Mouse (Mus musculus) CH12.LX (cell line): ENCODE results near the gene Slc44a3.

Experiments
- CTCF ChIP-seq, 2 experiments: IDR thresholded peaks in 1 of 2; conservative IDR thresholded peaks in 1 of 2; 2 replicates each; pipeline ENCODE4 v1.5.1; 2011 to 2012; ENCODE audit warnings: low read depth in 2 of 2, low read length in 2 of 2, improper control_type of control experiment in 1 of 2, inconsistent platforms in 1 of 2, mild to moderate bottlenecking in 1 of 2, moderate library complexity in 1 of 2
- E2F4 ChIP-seq: IDR thresholded peaks from 2 replicates; pipeline ENCODE4 v1.6.1; 2011; ENCODE audit warnings: low read depth, low read length, improper control_type of control experiment; ENCODE audit not compliant: insufficient replicate concordance
- JUND ChIP-seq: conservative IDR thresholded peaks from 2 replicates; pipeline ENCODE4 v1.6.1; 2011; ENCODE audit warnings: low read depth, low read length, improper control_type of control experiment
- MAFK ChIP-seq: IDR thresholded peaks from 2 replicates; pipeline ENCODE4 v1.6.1; 2011; ENCODE audit warnings: low read length, improper control_type of control experiment; ENCODE audit not compliant: insufficient replicate concordance
- POLR2A ChIP-seq: IDR thresholded peaks from 2 replicates; pipeline ENCODE4 v1.6.1; 2011; ENCODE audit warnings: low read depth, mild to moderate bottlenecking, improper control_type of control experiment, low read length
- POLR2AphosphoS2 ChIP-seq: IDR thresholded peaks from 2 replicates; pipeline ENCODE4 v1.6.1; 2011; ENCODE audit warnings: low read depth, low read length, improper control_type of control experiment
- RAD21 ChIP-seq: IDR thresholded peaks from 2 replicates; pipeline ENCODE4 v1.6.1; 2011; ENCODE audit warnings: low read depth, mild to moderate bottlenecking, low read length, improper control_type of control experiment, moderate library complexity
- TCF12 ChIP-seq: IDR thresholded peaks from 2 replicates; pipeline ENCODE4 v1.6.1; 2014; ENCODE audit warnings: low read depth, mild to moderate bottlenecking, inconsistent platforms, low read length, improper control_type of control experiment
- UBTF ChIP-seq: IDR thresholded peaks from 2 replicates; pipeline ENCODE4 v1.6.1; 2012; ENCODE audit warnings: low read depth, mild to moderate bottlenecking, inconsistent platforms, low read length, improper control_type of control experiment, moderate library complexity
- USF2 ChIP-seq: conservative IDR thresholded peaks from 2 replicates; pipeline ENCODE4 v1.6.1; 2011; ENCODE audit warnings: low read depth, low read length, improper control_type of control experiment
- ZC3H11A ChIP-seq: IDR thresholded peaks from 2 replicates; pipeline ENCODE4 v1.6.1; 2012; ENCODE audit warnings: low read depth, mild to moderate bottlenecking, inconsistent platforms, low read length, improper control_type of control experiment
- ZNF384 ChIP-seq: IDR thresholded peaks from 2 replicates; pipeline ENCODE4 v1.6.1; 2012; ENCODE audit warnings: low read depth, low read length, improper control_type of control experiment, inconsistent platforms

DNA sequence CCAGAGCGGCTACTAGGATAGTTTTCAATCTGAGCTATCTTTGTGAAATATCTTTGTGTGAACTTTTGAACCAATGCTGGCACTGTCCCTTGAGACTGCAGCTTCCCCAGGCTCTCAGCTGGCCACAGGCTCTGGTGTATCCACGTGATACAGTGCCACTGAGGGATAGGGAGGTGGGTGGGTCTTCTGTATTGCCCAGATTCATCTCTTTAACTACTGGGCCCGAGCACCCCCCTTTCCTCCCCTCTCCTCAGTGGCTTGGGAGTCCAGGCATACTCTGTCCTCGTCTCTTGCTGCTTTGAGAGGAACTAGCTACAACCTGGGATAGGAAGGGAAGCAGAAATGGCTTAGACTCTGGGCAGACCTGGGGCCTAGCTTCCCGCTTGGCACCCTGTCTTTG is 96.9 kb downstream of the Slc44a3 start:
- TF ChIP-seq JUND, result no peak
- TF ChIP-seq CTCF (conservative IDR thresholded peaks at IDR 0.05 in 1 of 2, IDR thresholded peaks at IDR 0.05 in 1 of 2; ENCODE audit: low read depth in 2 of 2, low read length in 2 of 2), result no peak
- no peak for TF ChIP-seq USF2
- no peak for TF ChIP-seq TCF12
- TF ChIP-seq POLR2AphosphoS2, result no peak
- TF ChIP-seq MAFK, result no peak
- TF ChIP-seq ZNF384, result no peak
- TF ChIP-seq ZC3H11A, result no peak
- TF ChIP-seq POLR2A, result no peak
- no peak for TF ChIP-seq RAD21
- no peak for TF ChIP-seq E2F4
- TF ChIP-seq UBTF, result no peak
